Mouse (Mus musculus) gastrocnemius, adult 2 months (tissue): ENCODE results near the gene Gramd1a. TPM values are rescaled to one million over a fixed set of nuclear protein-coding genes. Genes with fewer than 3 reads are reported as not detected.

Source experiments
- DNase-seq: peaks from one replicate; pipeline ENCODE4 v3.0.0; 2022
- H3K27ac ChIP-seq: fragments of 200-600 bp; 2 replicates; pipeline ENCODE4 v1.8.1; 2022; ENCODE audit warnings: mild to moderate bottlenecking
- H3K4me3 ChIP-seq: fragments of 200-600 bp; 2 replicates; pipeline ENCODE4 v1.8.1; 2022; ENCODE audit warnings: mild to moderate bottlenecking, moderate library complexity
- CTCF ChIP-seq: fragments of 200-600 bp; IDR thresholded peaks from 2 replicates; pipeline ENCODE4 v1.8.1; 2022; ENCODE audit warnings: antibody characterized with exemption, mild to moderate bottlenecking, moderate library complexity
- intact Hi-C: fragments of 180-260 bp; cut with DNase I; formaldehyde crosslinking; loops from one replicate; pipeline ENCODE4 v1.15.1; 2025
- total RNA-seq, 2 experiments: library from RNA; stranded (reverse); gene quantifications; 2 replicates each; pipeline ENCODE4 v1.2.3; 2021

Gene Gramd1a
- total RNA-seq, 2 experiments from 2014 or later: 47.2 to 61.7 TPM

DNA sequence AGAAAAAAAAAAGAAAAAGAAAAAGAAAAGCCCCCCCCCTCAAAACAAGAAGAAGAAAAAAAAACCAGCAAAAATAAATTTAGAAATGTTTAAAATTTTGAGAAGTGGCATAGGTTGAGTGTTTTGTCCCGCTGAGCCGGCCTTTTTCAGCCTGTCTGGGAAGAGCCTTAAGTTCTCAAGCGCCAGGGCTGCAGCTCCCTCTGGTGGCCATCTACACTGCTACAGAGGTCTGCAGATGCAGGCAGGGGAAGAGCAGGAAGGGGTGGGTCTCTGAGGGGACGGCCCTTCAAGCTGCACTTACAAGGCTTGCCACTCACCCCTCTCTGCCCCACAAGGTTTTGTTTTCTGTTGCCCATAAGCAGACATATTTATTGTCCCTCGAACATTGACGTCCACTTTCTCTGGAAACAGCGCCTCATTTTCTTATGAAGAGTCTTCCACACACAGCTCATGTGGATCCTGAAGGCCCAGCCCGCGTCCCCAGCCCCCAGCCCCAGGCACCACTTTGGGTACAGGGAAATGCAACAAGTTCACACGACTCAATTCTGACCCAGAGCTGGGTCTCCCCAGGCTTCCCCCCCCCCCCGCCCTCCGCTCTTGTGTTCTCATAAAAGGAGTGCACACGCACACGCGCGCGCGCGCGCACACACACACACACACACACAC, 58.0 kb downstream of the Gramd1a start:
- no peak; the same call in none of the 2 replicates for TF ChIP-seq CTCF
- Histone ChIP-seq H3K27ac (peak overlapping the region; percentile 78), H3K4me3 (peak overlapping the region; percentile 60)
- DNase-seq: peak; percentile 94
- intact Hi-C loops: loop anchor here (1.0 to 10.0 kb wide), 3 partner anchors 38 to 223 kb away; partner anchors contain the start of gene Lgi4

DNA sequence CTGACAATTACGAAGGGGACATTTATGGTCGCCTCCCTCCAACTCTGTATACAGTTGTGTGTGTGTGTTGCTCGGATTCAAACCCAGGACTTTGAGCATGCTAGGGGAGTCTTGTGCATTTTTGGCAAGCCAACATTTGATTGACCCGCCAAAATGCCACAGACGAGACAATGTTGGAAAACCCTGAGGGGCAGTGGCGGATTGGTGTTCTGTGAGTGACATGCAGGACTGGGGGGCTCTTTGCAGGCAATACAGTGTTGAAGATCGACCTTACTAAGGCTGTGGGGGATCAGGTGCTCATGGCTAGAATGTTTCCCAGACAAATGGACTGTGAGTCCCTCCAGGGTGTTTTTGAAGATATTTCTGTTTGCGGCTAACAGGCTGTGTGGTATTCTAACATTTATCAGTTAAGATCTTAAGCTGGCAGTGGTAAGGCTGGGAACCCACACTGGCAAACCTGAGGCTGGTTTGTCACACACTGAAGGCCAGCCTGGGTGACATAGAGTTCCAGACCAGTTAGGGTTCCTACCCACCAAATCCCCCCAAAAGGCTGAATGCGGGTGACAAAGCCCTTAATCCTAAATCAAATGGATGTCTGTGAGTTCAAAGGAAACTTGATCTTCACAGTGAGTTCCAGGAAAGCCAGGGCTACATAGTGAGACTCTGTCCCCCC, 58.7 kb downstream of the Gramd1a start:
- no peak for DNase-seq
- TF ChIP-seq CTCF: no peak
- Histone ChIP-seq H3K27ac (peak overlapping the region; percentile 62; the same call in 1 of the 2 replicates), H3K4me3 (no peak overlapping the region)
- intact Hi-C loops: loop anchor here (1.0 to 10.0 kb wide), 3 partner anchors 38 to 222 kb away; partner anchors contain the start of gene Lgi4

DNA sequence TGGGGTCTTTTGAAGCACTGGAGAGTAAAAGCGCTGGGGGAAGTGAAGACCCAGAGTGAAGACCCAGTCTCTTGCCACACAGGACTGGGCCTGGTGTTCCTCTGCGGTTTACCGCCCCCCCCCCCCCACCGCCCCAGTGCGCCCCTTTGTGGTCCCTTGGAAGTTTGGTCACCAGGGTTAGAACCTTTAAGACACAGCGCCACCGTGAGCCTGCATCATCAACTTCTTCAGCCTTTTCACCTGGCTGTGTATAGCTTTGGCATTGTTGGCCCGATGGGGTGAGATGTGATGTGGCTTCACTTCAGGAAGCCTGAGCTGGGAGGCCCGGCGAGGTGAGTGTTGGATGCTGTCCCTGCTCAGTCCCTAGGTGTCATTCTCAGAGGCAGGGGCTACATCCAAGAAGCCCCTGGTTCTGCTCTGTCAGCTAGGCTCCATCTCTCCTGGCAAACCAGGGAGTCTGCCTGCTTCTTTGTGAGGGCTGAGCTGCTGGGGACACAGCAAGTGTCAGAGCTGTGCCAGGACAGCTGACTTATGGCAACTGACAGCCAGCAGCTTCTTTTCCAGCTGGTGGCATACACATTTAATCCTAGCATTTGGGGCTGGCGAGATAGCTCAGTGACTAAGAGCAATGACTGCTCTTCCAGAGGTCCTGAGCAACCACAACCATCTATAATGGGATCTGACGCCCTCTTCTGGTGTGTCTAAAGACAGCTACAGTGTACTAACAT, 60.8 kb downstream of the Gramd1a start:
- intact Hi-C loops: loop anchor here (2.0 to 10.0 kb wide), 3 partner anchors 16 to 220 kb away; no protein-coding TSS in a partner anchor
- H3K27ac ChIP-seq: peak overlapping the region; percentile 36
- no peak for DNase-seq
- TF ChIP-seq CTCF: peak; percentile 46
- H3K4me3 ChIP-seq: no peak overlapping the region

DNA sequence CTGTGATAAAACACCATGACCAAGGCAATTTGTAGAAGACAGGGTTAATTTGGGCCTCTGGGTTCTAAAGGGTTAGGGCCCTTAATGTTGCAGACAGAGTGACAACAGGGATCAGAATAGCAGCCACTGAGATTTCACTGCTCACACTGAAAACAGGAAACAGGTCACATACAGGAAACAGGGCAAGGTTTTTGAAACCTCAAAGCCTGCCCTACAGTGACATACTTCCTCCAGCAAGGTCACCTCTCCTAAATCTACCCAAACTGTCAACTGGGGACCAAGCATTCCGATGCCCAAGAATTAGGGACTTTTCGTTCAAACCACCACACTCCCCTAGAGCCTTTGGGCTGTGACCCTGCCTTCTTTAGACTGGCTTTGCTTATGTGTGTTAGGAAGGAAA, 66.0 kb downstream of the Gramd1a start:
- TF ChIP-seq CTCF: no peak
- intact Hi-C loops: loop anchor here (10.0 kb wide), 1 partner anchor 215 kb away; no protein-coding TSS in a partner anchor
- Histone ChIP-seq H3K4me3 (no peak overlapping the region), H3K27ac (peak overlapping the region; percentile 8; the same call in 1 of the 2 replicates)
- DNase-seq: no peak

DNA sequence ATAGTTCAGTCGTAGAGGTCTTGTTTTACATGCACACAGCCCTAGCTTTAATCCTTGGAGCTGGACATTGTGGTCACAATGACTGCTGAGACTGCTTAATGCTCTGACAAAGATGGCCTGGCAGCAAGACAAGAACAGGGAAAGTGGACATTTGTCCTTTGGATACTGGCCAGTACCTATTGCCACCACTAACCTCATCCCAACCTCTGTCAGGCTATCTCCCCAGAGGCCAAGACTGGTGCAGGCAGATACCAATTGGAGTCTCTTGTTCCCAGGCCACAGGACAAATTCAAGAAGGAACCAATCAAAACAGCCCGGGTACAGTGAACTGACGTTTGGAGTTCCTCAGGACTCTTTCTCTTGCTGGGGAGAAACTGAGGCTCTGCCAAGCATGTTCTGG, 67.5 kb downstream of the Gramd1a start:
- TF ChIP-seq CTCF: no peak
- Histone ChIP-seq H3K4me3 (no peak overlapping the region), H3K27ac (peak overlapping the region; percentile 95)
- intact Hi-C loops: no loop called here
- DNase-seq: no peak

DNA sequence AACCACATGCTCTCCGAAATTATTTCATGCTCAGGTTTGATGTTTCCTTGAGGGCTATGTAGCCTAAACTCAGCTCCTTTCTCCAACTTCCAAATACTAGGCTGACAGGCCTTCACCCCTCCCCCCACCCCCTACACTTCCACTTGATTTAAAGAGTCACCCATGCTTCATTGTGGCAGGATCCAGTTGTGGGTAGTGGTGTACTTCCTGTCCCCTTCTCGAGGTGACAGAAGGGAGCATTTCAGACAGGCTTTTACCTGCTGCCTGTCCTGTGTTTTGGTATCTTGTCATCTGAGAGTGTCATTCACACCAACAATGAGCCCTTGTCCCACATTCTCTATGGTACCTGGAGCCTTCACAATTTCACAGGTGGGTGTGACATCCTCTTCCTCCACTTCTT, 68.4 kb downstream of the Gramd1a start:
- H3K4me3 ChIP-seq: no peak overlapping the region
- TF ChIP-seq CTCF: no peak
- no peak for DNase-seq
- intact Hi-C loops: no loop called here
- peak overlapping the region; percentile 95 for H3K27ac ChIP-seq

DNA sequence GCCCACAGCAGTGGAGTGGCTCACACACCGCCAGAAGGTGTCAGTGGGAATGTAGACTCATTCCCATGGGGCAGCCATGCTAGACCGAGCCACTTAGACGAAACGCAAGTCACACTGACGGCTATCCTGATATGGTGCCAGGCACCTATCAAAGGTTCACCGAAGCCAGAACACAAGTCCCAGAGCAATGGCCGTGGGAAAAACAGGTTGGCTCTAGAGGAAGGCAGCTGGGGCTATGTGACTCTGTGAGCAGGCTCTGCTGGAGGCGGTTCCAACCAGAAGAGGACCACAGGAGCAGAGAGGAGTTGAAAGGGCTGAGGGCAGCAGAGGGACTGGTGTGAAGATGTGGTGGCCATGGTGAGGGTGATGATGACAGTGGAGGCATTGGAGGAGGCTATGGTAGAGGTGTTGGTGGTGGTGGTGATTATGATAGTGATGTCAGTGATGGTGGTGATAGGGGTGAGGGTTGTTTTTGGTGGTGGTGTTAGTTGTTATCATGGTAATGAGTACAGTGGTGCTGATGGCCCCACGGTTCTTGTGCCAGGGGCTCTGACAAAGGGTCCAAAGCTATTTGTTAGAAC, 69.4 kb downstream of the Gramd1a start:
- peak overlapping the region; percentile 95 for H3K27ac ChIP-seq
- intact Hi-C loops: no loop called here
- peak overlapping the region; percentile 28; the same call in 1 of the 2 replicates for H3K4me3 ChIP-seq
- DNase-seq: no peak
- no peak for TF ChIP-seq CTCF

DNA sequence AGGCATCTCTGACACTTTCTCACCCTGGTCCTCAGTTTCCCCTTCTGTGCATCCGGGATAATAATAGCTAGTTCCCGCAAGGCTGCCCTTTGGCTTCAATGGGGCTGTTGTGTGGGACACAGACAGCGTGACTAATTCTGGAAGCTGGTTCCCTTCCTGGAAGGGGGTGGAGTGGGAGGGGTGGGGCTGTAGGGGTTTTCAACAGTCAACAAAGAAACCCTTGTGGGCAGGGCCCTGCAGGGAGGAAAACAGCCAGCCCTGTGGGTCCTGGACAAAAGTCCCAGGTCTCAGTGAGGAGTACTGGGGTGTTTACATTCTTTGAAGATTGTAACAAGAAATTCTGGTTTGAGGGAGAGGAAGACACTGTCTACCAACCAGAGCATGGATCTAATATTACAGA, 70.5 kb downstream of the Gramd1a start:
- Histone ChIP-seq H3K27ac (peak overlapping the region; percentile 95), H3K4me3 (peak overlapping the region; percentile 28)
- no peak for TF ChIP-seq CTCF
- peak; percentile 73 for DNase-seq
- intact Hi-C loops: no loop called here

DNA sequence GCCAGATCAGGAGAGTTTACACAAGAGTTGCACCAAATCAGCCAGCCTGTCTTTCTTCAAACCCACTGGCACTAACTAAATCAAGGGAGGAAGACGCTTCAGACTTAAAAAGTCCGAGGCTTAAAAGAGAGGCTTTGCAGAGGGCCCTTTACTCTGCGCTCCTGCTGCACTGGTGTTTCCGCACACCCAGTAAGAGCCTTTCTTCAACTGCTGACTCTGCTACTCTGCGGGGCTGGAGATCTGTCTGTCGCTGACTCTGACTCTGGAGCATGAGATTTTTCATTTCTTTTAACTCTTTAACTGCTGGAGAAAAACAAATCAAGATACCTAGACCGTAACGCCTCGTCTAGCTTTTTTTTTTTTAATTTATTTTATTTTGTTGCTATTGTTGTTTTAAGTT, 71.6 kb downstream of the Gramd1a start:
- intact Hi-C loops: no loop called here

DNA sequence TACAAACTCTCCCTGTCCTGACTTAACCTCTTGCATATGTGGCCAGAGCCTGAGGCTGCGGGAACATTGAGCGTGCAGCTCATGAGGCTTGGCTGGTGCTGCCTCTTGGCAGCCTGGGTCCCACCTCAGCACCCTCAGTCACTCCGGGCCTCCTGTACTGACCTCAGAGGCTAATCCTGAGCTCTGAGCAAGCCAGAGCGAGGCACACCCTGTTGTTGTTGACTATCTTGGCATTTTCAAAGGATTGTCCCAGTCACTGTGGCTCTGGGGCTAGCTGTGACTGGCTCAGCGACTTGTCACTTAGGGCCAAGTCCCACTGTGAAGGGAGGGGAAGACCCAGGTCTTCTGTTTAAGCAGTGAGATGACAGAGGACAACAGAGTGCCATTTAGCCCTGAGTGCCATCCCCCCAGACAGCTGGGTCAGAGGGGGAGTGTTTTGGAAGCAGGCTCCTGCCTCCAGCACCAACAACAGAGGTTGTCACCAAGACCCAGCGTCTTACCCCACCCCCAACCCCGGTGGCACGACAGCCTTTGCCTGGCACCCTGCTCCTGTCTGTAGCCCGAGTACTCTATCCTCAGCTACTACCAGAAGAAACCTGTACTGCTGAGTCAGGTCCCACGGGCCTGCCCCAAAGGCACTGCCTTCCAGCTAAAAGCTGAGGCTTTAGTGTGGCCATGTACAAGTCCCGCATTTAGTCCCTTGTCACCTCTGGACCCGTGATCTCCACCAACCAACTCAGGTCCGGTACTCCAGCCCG, 72.7 kb downstream of the Gramd1a start:
- TF ChIP-seq CTCF: no peak
- intact Hi-C loops: no loop called here

More for the DNA sequence above, 71.6 kb downstream of the Gramd1a start:
- Histone ChIP-seq H3K4me3 (no peak overlapping the region), H3K27ac (peak overlapping the region; percentile 95)
- no peak for TF ChIP-seq CTCF
- DNase-seq: no peak

DNA sequence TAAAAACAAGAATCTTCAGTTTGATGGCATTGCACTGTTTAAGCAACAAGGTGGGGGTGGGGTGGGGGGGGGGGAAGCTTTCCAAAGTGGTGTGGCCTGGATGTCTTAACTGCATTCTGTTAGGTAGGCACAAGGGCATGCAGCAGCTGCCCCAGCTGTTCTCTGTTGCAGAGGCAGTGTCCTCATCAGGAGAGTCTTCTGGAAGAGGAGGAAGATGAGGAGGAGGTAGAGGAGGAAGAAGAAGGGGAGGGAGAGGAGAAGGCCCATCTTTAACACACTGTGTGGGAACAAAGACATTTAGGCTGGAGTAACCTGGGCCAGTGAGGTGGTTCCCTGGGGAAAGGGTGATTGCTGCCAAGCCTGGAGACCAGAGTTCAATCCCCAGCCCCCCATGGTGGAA, 73.6 kb downstream of the Gramd1a start:
- H3K27ac ChIP-seq: peak overlapping the region; percentile 95
- TF ChIP-seq CTCF: no peak
- H3K4me3 ChIP-seq: no peak overlapping the region
- no peak for DNase-seq
- intact Hi-C loops: no loop called here

More for the DNA sequence above, 72.7 kb downstream of the Gramd1a start:
- peak overlapping the region; percentile 95 for H3K27ac ChIP-seq
- H3K4me3 ChIP-seq: peak overlapping the region; percentile 15
- DNase-seq: peak; percentile 92

DNA sequence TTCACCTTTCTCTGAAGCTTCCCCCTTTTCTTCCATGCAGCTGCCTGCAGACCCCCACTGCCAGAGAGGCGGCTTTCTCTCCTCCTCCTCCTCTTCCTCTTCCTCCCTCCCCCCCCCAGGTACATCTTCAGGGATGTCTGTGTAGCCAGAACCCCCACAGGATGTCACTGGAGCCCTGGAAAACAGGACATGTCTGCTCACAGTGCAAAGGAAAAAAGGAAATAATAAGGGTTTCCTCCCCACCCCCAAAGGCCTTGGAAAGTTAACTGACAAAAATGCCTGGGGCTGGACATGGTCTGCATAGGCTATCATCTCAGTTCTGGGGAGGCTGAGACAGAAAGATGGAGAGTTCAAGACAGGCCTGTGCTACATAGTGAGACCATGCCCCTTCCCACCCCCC, 74.6 kb downstream of the Gramd1a start:
- TF ChIP-seq CTCF: no peak
- DNase-seq: no peak
- Histone ChIP-seq H3K27ac (peak overlapping the region; percentile 95), H3K4me3 (no peak overlapping the region)
- intact Hi-C loops: no loop called here
